Mouse (Mus musculus): ENCODE data around the gene Hyal3. TPM values are rescaled to one million over a fixed set of nuclear protein-coding genes. Genes with fewer than 3 reads are reported as not detected.
"Not testable (repeated sequence)": the region's sequence is repeated elsewhere in the genome, so short reads cannot be mapped to it uniquely, and the experiment has no call there.

The Hyal3 gene
- total RNA-seq, 1 experiment, result 0.54 TPM

- no peak for TF ChIP-seq CHD2 (IDR thresholded peaks at IDR 0.05; ENCODE audit: low read depth, low read length)
- TF ChIP-seq HCFC1 (IDR thresholded peaks at IDR 0.05; ENCODE audit: borderline replicate concordance, insufficient read depth, low read length), result no peak
- no peak for TF ChIP-seq ZNF384 (IDR thresholded peaks at IDR 0.05; ENCODE audit: low read depth, low read length)
- TF ChIP-seq ZC3H11A (IDR thresholded peaks at IDR 0.05; ENCODE audit: borderline replicate concordance, low read depth, low read length), result no peak
- no peak for TF ChIP-seq MAFK (IDR thresholded peaks at IDR 0.05; ENCODE audit: insufficient read depth, low read depth, low read length)
- in situ Hi-C loops (cut with MboI; ENCODE audit: low sequenced_read_pairs in 2 of 2, unreplicated experiment in 2 of 2), result no loop called here
- Histone ChIP-seq H3K36me3 (ENCODE audit: control insufficient read depth, insufficient read depth, low read length, poor library complexity, severe bottlenecking) (peaks cover 17% of the 10 kb centered on the region), H3K9me3 (ENCODE audit: control insufficient read depth, insufficient read depth, low read depth, low read length) (no peaks in the 10 kb centered on the region), H3K4me1 (ENCODE audit: control insufficient read depth in 2 of 2, insufficient read depth in 2 of 2, low read length in 2 of 2, poor library complexity in 1 of 2) (peaks cover 0 to 23% of the 10 kb centered on the region in 2 experiments; a peak in 3 of 4 replicates), H3K27ac (ENCODE audit: insufficient read depth, low read depth, low read length, poor library complexity, severe bottlenecking) (no peak overlapping the region), H3K9ac (ENCODE audit: insufficient read depth, low read depth, low read length, poor library complexity, severe bottlenecking) (no peak overlapping the region; the same call in 1 of the 2 replicates), H3K4me3 (ENCODE audit: insufficient read depth in 1 of 2, low read depth in 1 of 2, low read length in 2 of 2, poor library complexity in 1 of 2, severe bottlenecking in 1 of 2) (peak overlapping the region; percentile 67 to 81; a peak in 1 of 4 replicates)
- no peak for DNase-seq (ENCODE audit: low read depth, low spot score)
These were observed 9.8 kb upstream of the Hyal3 start for GRCm38 (mm10) chr9:107570845-107571244.

DNA sequence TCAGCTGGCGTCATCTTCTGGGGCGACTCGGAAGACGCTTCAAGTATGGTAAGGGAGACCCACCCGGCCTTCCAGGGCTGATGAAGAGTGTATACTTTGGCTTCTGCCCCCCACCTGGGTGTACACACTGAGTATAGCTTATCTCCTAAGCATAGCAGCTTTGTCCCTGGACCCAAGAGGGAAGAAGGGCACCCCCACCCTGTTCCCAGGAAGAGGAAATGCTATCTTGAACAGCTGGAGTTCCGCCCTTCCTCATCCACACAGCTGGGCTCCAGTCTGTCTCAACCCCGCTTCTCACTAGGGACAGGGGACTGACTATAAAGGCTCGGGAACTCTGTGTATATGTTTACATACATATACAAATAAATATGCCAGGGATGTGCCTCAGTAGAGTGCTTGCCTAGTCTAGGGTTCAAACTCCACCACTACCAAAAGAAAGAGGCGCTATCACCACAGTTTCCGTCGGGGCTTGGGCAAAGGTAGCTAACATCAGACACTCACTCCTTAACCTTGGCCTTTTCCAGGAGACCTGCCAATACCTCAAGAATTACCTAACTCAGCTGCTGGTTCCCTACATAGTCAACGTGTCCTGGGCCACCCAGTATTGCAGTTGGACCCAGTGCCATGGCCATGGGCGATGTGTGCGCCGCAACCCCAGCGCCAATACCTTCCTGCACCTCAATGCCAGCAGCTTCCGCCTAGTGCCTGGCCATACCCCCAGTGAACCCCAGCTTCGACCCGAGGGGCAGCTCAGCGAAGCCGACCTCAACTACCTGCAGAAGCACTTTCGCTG, 8.9 kb upstream of the Hyal3 start:
- DNase-seq (ENCODE audit: low read depth, low spot score), result no peak
- Histone ChIP-seq H3K9ac (ENCODE audit: insufficient read depth, low read depth, low read length, poor library complexity, severe bottlenecking) (no peak overlapping the region), H3K4me1 (ENCODE audit: control insufficient read depth in 2 of 2, insufficient read depth in 2 of 2, low read length in 2 of 2, poor library complexity in 1 of 2) (peaks cover 0 to 28% of the 10 kb centered on the region in 2 experiments; a peak in 3 of 4 replicates), H3K27ac (ENCODE audit: insufficient read depth, low read depth, low read length, poor library complexity, severe bottlenecking) (no peak overlapping the region), H3K4me3 (ENCODE audit: insufficient read depth in 1 of 2, low read depth in 1 of 2, low read length in 2 of 2, poor library complexity in 1 of 2, severe bottlenecking in 1 of 2) (no peak overlapping the region), H3K9me3 (ENCODE audit: control insufficient read depth, insufficient read depth, low read depth, low read length) (no peaks in the 10 kb centered on the region), H3K36me3 (ENCODE audit: control insufficient read depth, insufficient read depth, low read length, poor library complexity, severe bottlenecking) (peaks cover 17% of the 10 kb centered on the region)
- in situ Hi-C loops (cut with MboI; ENCODE audit: low sequenced_read_pairs in 2 of 2, unreplicated experiment in 2 of 2), result no loop called here
- TF ChIP-seq CHD2 (IDR thresholded peaks at IDR 0.05; ENCODE audit: low read depth, low read length) (no peak), MAFK (IDR thresholded peaks at IDR 0.05; ENCODE audit: insufficient read depth, low read depth, low read length) (no peak), ZC3H11A (IDR thresholded peaks at IDR 0.05; ENCODE audit: borderline replicate concordance, low read depth, low read length) (no peak), HCFC1 (IDR thresholded peaks at IDR 0.05; ENCODE audit: borderline replicate concordance, insufficient read depth, low read length) (no peak), ZNF384 (IDR thresholded peaks at IDR 0.05; ENCODE audit: low read depth, low read length) (no peak)

GRCm38 (mm10) chr9:107572327-107572662, 8.3 kb upstream of the Hyal3 start:
- no peak overlapping the region for H3K27ac ChIP-seq (ENCODE audit: insufficient read depth, low read depth, low read length, poor library complexity, severe bottlenecking)
- peaks cover 17% of the 10 kb centered on the region for H3K36me3 ChIP-seq (ENCODE audit: control insufficient read depth, insufficient read depth, low read length, poor library complexity, severe bottlenecking)
- in situ Hi-C loops (cut with MboI; ENCODE audit: low sequenced_read_pairs in 2 of 2, unreplicated experiment in 2 of 2), result no loop called here
- DNase-seq (ENCODE audit: low read depth, low spot score), result no peak
- no peak overlapping the region for H3K4me3 ChIP-seq (ENCODE audit: insufficient read depth in 1 of 2, low read depth in 1 of 2, low read length in 2 of 2, poor library complexity in 1 of 2, severe bottlenecking in 1 of 2)
- TF ChIP-seq ZNF384 (IDR thresholded peaks at IDR 0.05; ENCODE audit: low read depth, low read length), result no peak
- no peak for TF ChIP-seq MAFK (IDR thresholded peaks at IDR 0.05; ENCODE audit: insufficient read depth, low read depth, low read length)
- TF ChIP-seq CHD2 (IDR thresholded peaks at IDR 0.05; ENCODE audit: low read depth, low read length), result no peak
- TF ChIP-seq ZC3H11A (IDR thresholded peaks at IDR 0.05; ENCODE audit: borderline replicate concordance, low read depth, low read length), result no peak
- TF ChIP-seq HCFC1 (IDR thresholded peaks at IDR 0.05; ENCODE audit: borderline replicate concordance, insufficient read depth, low read length), result no peak
- H3K9me3 ChIP-seq (ENCODE audit: control insufficient read depth, insufficient read depth, low read depth, low read length), result no peaks in the 10 kb centered on the region
- peaks cover 0 to 28% of the 10 kb centered on the region in 2 experiments; a peak in 3 of 4 replicates for H3K4me1 ChIP-seq (ENCODE audit: control insufficient read depth in 2 of 2, insufficient read depth in 2 of 2, low read length in 2 of 2, poor library complexity in 1 of 2)
- no peak overlapping the region for H3K9ac ChIP-seq (ENCODE audit: insufficient read depth, low read depth, low read length, poor library complexity, severe bottlenecking)

GRCm38 (mm10) chr9:107573774-107574173, 6.8 kb upstream of the Hyal3 start:
- in situ Hi-C loops (cut with MboI; ENCODE audit: low sequenced_read_pairs in 2 of 2, unreplicated experiment in 2 of 2); H3K27ac ChIP-seq (ENCODE audit: insufficient read depth, low read depth, low read length, poor library complexity, severe bottlenecking); H3K9me3 ChIP-seq (ENCODE audit: control insufficient read depth, insufficient read depth, low read depth, low read length); H3K9ac ChIP-seq (ENCODE audit: insufficient read depth, low read depth, low read length, poor library complexity, severe bottlenecking); H3K4me3 ChIP-seq (ENCODE audit: insufficient read depth in 1 of 2, low read depth in 1 of 2, low read length in 2 of 2, poor library complexity in 1 of 2, severe bottlenecking in 1 of 2); DNase-seq (ENCODE audit: low read depth, low spot score): not testable (repeated sequence)
- Histone ChIP-seq H3K36me3 (ENCODE audit: control insufficient read depth, insufficient read depth, low read length, poor library complexity, severe bottlenecking) (peaks cover 17% of the 10 kb centered on the region), H3K4me1 (ENCODE audit: control insufficient read depth in 2 of 2, insufficient read depth in 2 of 2, low read length in 2 of 2, poor library complexity in 1 of 2) (peaks cover 0 to 26% of the 10 kb centered on the region in 2 experiments; a peak in 3 of 4 replicates)
- TF ChIP-seq ZNF384 (IDR thresholded peaks at IDR 0.05; ENCODE audit: low read depth, low read length), result peak; percentile 38; the same call in 1 of the 2 replicates

Data from ES-E14 (cell line).